Mouse (Mus musculus) lung, embryonic 16.5 days (tissue): ENCODE data around the gene Hist1h2bf. TPM values are rescaled to one million over a fixed set of nuclear protein-coding genes. Genes with fewer than 3 reads are reported as not detected.
"Not testable (repeated sequence)": the region's sequence is repeated elsewhere in the genome, so short reads cannot be mapped to it uniquely, and the experiment has no call there.

Experiments
- ATAC-seq: fragments of 200-750 bp; cut with Nextera tagmentation; 2 replicates; pipeline ENCODE4 v1.8.0; 2017; ENCODE audit warnings: low read depth, mild to moderate bottlenecking, moderate library complexity
- H3K27ac ChIP-seq: fragments of 300-500 bp; sonication (generic); 2 replicates; pipeline ENCODE4 v1.5.1; 2014; ENCODE audit warnings: mild to moderate bottlenecking, control low read depth, low read length
- H3K27me3 ChIP-seq: fragments of 300-500 bp; sonication (generic); 2 replicates; pipeline ENCODE4 v1.6.1; 2014; ENCODE audit warnings: low read depth, low read length, mixed read lengths; ENCODE audit not compliant: control insufficient read depth, insufficient read depth
- H3K36me3 ChIP-seq: fragments of 300-500 bp; sonication (generic); 2 replicates; pipeline ENCODE4 v1.6.1; 2014; ENCODE audit warnings: low read length; ENCODE audit not compliant: control insufficient read depth, insufficient read depth
- H3K4me1 ChIP-seq: fragments of 300-500 bp; sonication (generic); replicated peaks from 2 replicates; pipeline ENCODE4 v1.6.1; 2014; ENCODE audit warnings: low read length, mixed read lengths; ENCODE audit not compliant: control insufficient read depth, insufficient read depth
- H3K4me2 ChIP-seq: fragments of 300-500 bp; sonication (generic); 2 replicates; pipeline ENCODE4 v1.6.1; 2014; ENCODE audit warnings: low read depth, low read length, control low read depth
- H3K4me3 ChIP-seq: fragments of 300-500 bp; sonication (generic); 2 replicates; pipeline ENCODE4 v1.5.1; 2014; ENCODE audit warnings: mild to moderate bottlenecking, low read length, control low read depth
- H3K9ac ChIP-seq: fragments of 300-500 bp; sonication (generic); 2 replicates; pipeline ENCODE4 v1.6.1; 2014; ENCODE audit warnings: low read length, control low read depth
- H3K9me3 ChIP-seq: fragments of 300-500 bp; sonication (generic); 2 replicates; pipeline ENCODE4 v1.6.1; 2016; ENCODE audit warnings: low read length; ENCODE audit not compliant: control insufficient read depth
- WGBS: fragments of 180-500 bp; shearing (Covaris S2); extraction: QIAGEN DNeasy Blood & Tissue Kit; methylation state at CpG from one replicate; pipeline ENCODE4 v1.1.7; 2014; 5-methylcytosine and 5-hydroxymethylcytosine counted together
- polyA plus RNA-seq: library from polyadenylated mRNA; unstranded; fragments of >200 nt; fragmentation: Nextera tagmentation; extraction: Ambion mirVana; gene quantifications from 2 replicates; pipeline ENCODE4 v1.2.1, GENCODE M21; 2015

The Hist1h2bf gene
- polyA plus RNA-seq, 1 experiment from 2014 or later = 4.8 TPM

- Histone ChIP-seq H3K27ac (peak overlapping the region; percentile 91), H3K4me3 (peak overlapping the region; percentile 52), H3K9ac (peak overlapping the region; percentile 70), H3K4me2 (peak overlapping the region; percentile 85)
- not testable (repeated sequence) for H3K4me1 ChIP-seq, H3K36me3 ChIP-seq, H3K9me3 ChIP-seq, ATAC-seq, H3K27me3 ChIP-seq
- WGBS = 3% methylated on average over 17 of the region's 20 CpGs
Measured at GRCm38 (mm10) chr13:23573034-23573897, 730 bp downstream of the Hist1h2bf start.

- no peaks in the 10 kb centered on the region for H3K27me3 ChIP-seq
- peak overlapping the region; percentile 70 for H3K9ac ChIP-seq
- H3K36me3 ChIP-seq = no peaks in the 10 kb centered on the region
- H3K27ac ChIP-seq = peak overlapping the region; percentile 98
- H3K4me3 ChIP-seq = peak overlapping the region; percentile 52
- 15% methylated on average over 2 of the region's 2 CpGs for WGBS
- H3K4me1 ChIP-seq = peaks cover 8% of the 10 kb centered on the region; the same call in 1 of the 2 replicates
- peak overlapping the region; percentile 85 for H3K4me2 ChIP-seq
- H3K9me3 ChIP-seq = no peaks in the 10 kb centered on the region
- no peak for ATAC-seq
Measured at GRCm38 (mm10) chr13:23572218-23573033, 1.6 kb downstream of the Hist1h2bf start.

- not testable (repeated sequence) for ATAC-seq, H3K9me3 ChIP-seq, H3K36me3 ChIP-seq, H3K4me1 ChIP-seq, H3K27me3 ChIP-seq
- WGBS = 0% methylated on average over 11 of the region's 34 CpGs
- Histone ChIP-seq H3K4me3 (peak overlapping the region; percentile 52), H3K4me2 (peak overlapping the region; percentile 85), H3K27ac (peak overlapping the region; percentile 98), H3K9ac (peak overlapping the region; percentile 70)
Measured at GRCm38 (mm10) chr13:23571504-23572217, 2.3 kb downstream of the Hist1h2bf start.

- under 1% methylated on average over 18 of the region's 18 CpGs for WGBS
- H3K9me3 ChIP-seq = no peaks in the 10 kb centered on the region
- H3K4me2 ChIP-seq = peak within 1 kb of the TSS; percentile 85
- ATAC-seq = peak; percentile 89
- peak within 1 kb of the TSS; percentile 70 for H3K9ac ChIP-seq
- no peaks in the 10 kb centered on the region for H3K36me3 ChIP-seq
- H3K27ac ChIP-seq = peak within 1 kb of the TSS; percentile 98
- no peaks in the 10 kb centered on the region for H3K27me3 ChIP-seq
- peak within 1 kb of the TSS; percentile 52 for H3K4me3 ChIP-seq
- peaks cover 2% of the 10 kb centered on the region; the same call in 1 of the 2 replicates for H3K4me1 ChIP-seq
Measured at GRCm38 (mm10) chr13:23571022-23571503, 2.9 kb downstream of the Hist1h2bf start, which contains the start of the genes Hist1h2ae and Hist1h2bg. Hist1h2ae (minus strand) TSS chr13:23571220. Hist1h2bg (plus strand) TSS chr13:23571396.

- Histone ChIP-seq H3K4me3 (peak overlapping the region; percentile 44), H3K9ac (peak overlapping the region; percentile 62), H3K27ac (peak overlapping the region; percentile 98), H3K4me2 (peak overlapping the region; percentile 42)
- H3K9me3 ChIP-seq, H3K27me3 ChIP-seq, H3K4me1 ChIP-seq, H3K36me3 ChIP-seq: not testable (repeated sequence)
- WGBS = under 1% methylated on average over 15 of the region's 41 CpGs
- ATAC-seq = peak; percentile 6; the same call in 1 of the 2 replicates
Measured at GRCm38 (mm10) chr13:23570261-23571021, 3.6 kb downstream of the Hist1h2bf start.

GRCm38 (mm10) chr13:23564482-23564881 lies 9.5 kb downstream of the Hist1h2bf start:
- H3K27me3 ChIP-seq = no peaks in the 10 kb centered on the region
- no peak for ATAC-seq
- H3K4me1 ChIP-seq = no peaks in the 10 kb centered on the region
- H3K9ac ChIP-seq = no peak overlapping the region
- H3K36me3 ChIP-seq = no peaks in the 10 kb centered on the region
- H3K9me3 ChIP-seq = no peaks in the 10 kb centered on the region
- no peak overlapping the region for H3K4me3 ChIP-seq
- no peak overlapping the region for H3K27ac ChIP-seq
- H3K4me2 ChIP-seq = no peak overlapping the region
- 65% methylated on average over 2 of the region's 2 CpGs for WGBS

- Histone ChIP-seq H3K4me2 (peak overlapping the region; percentile 61), H3K4me3 (peak overlapping the region; percentile 49), H3K27ac (peak overlapping the region; percentile 99), H3K9me3 (no peaks in the 10 kb centered on the region), H3K36me3 (no peaks in the 10 kb centered on the region), H3K27me3 (no peaks in the 10 kb centered on the region), H3K9ac (peak overlapping the region; percentile 63), H3K4me1 (no peaks in the 10 kb centered on the region)
- WGBS = 2% methylated on average over 18 of the region's 18 CpGs
- ATAC-seq = peak; percentile 69
Measured at GRCm38 (mm10) chr13:23562699-23563462, 11.1 kb downstream of the Hist1h2bf start.
